30 mouse cellular contexts compared by ENCODE assay signal in genomic region chr5:118419344-118420037, GRCm38 (mm10).
A peak's percentile ranks its signal among the peaks of the same experiment; 100 is the strongest.
DNase-seq lines count a peak whose midpoint lies in the region; ATAC-seq and TF ChIP-seq lines count a peak whose summit lies in the region.
"Had no signal": no experiment of that assay in that cellular context is flagged by ENCODE, and none has a peak within 500 bp of the region (broad histone marks: within the 10 kb centered on the region; RNA-seq: fewer than 3 reads in every experiment).

No protein-coding gene starts in this region.

- peak overlapping the region; percentile 48 for H3K9ac ChIP-seq in liver, embryonic 12.5 days
- no peak overlapping the region for H3K9ac ChIP-seq in liver, postnatal 0 days (replicated peaks)
- H3K9ac ChIP-seq: forebrain, embryonic 15.5 days; heart, embryonic 13.5 days; intestine, embryonic 15.5 days; limb, embryonic 15.5 days; lung, embryonic 15.5 days; midbrain, embryonic 15.5 days had no signal

- peak overlapping the region; percentile 22 for H3K4me3 ChIP-seq in liver, embryonic 12.5 days
- H3K4me3 ChIP-seq in liver, postnatal 0 days (ENCODE audit: low read depth, low read length) = peak overlapping the region; percentile 11; the same call in 1 of the 2 replicates
- H3K4me3 ChIP-seq: forebrain, embryonic 15.5 days; heart, embryonic 13.5 days; hindbrain, embryonic 10.5 days; intestine, embryonic 15.5 days; limb, embryonic 10.5 days; limb, embryonic 15.5 days; lung, embryonic 15.5 days; midbrain, embryonic 10.5 days; midbrain, embryonic 15.5 days had no signal

- no peak for TF ChIP-seq CTCF in liver, postnatal 0 days (IDR thresholded peaks at IDR 0.05; ENCODE audit: low read depth)

- DNase-seq in spleen, adult 12 weeks (ENCODE audit: low spot score) = peak; percentile 6
- DNase-seq in spleen, adult 18-20 months = no peak
- no peak for DNase-seq in liver, postnatal 0 days
- DNase-seq in left cerebral cortex, adult 11 months (ENCODE audit: low spot score) = no peak
- DNase-seq in embryo, embryonic 10 days (ENCODE audit: low spot score) = no peak
- no peak for DNase-seq in kidney, postnatal 4 days
- DNase-seq: adrenal gland, postnatal 25 days; cerebellum, adult 11-12 months; cerebellum, adult 9-11 months; gastrocnemius, postnatal 25 days; heart, adult 11 months; heart, postnatal 10 days; kidney, adult 2 months; layer of hippocampus, postnatal 36 days; right cerebral cortex, adult 18-20 months; right cerebral cortex, postnatal 4 days; thymus, postnatal 14 days had no signal

- H3K4me2 ChIP-seq in liver, embryonic 12.5 days = peak overlapping the region; percentile 60
- H3K4me2 ChIP-seq in liver, postnatal 0 days (ENCODE audit: low read depth, low read length) = peak overlapping the region; percentile 38
- H3K4me2 ChIP-seq: forebrain, embryonic 15.5 days; heart, embryonic 13.5 days; intestine, embryonic 15.5 days; limb, embryonic 15.5 days; lung, embryonic 15.5 days; midbrain, embryonic 15.5 days had no signal

- peak; percentile 92 for ATAC-seq in erythroblast, adult 5-6 weeks (replicated peaks; ENCODE audit: low FRiP score, poor library complexity, severe bottlenecking)
- peak; percentile 97 for ATAC-seq in liver, embryonic 12.5 days
- peak; percentile 93 for ATAC-seq in liver, postnatal 0 days
- ATAC-seq: forebrain, embryonic 15.5 days; hindbrain, postnatal 0 days; intestine, embryonic 15.5 days; midbrain, embryonic 15.5 days had no signal

- H3K27ac ChIP-seq in liver, embryonic 12.5 days = peak overlapping the region; percentile 92
- peak overlapping the region; percentile 78 for H3K27ac ChIP-seq in liver, postnatal 0 days (ENCODE audit: low read depth)
- H3K27ac ChIP-seq: forebrain, embryonic 15.5 days; heart, embryonic 13.5 days; hindbrain, embryonic 10.5 days; hindbrain, postnatal 0 days; intestine, embryonic 15.5 days; kidney, postnatal 0 days; limb, embryonic 10.5 days; limb, embryonic 15.5 days; lung, embryonic 15.5 days; midbrain, embryonic 10.5 days; midbrain, embryonic 15.5 days had no signal

- H3K36me3 ChIP-seq in liver, embryonic 12.5 days = no peaks in the 10 kb centered on the region
- H3K36me3 ChIP-seq in liver, postnatal 0 days (replicated peaks; ENCODE audit: insufficient read depth, low read length) = no peaks in the 10 kb centered on the region
- H3K36me3 ChIP-seq: forebrain, embryonic 15.5 days; heart, embryonic 13.5 days; hindbrain, embryonic 10.5 days; intestine, embryonic 15.5 days; limb, embryonic 10.5 days; limb, embryonic 15.5 days; lung, embryonic 15.5 days; midbrain, embryonic 10.5 days; midbrain, embryonic 15.5 days had no signal

- peaks cover 36% of the 10 kb centered on the region for H3K27me3 ChIP-seq in liver, embryonic 12.5 days (replicated peaks)
- peaks cover 6% of the 10 kb centered on the region; the same call in 1 of the 2 replicates for H3K27me3 ChIP-seq in liver, postnatal 0 days (ENCODE audit: insufficient read depth, low read length)
- H3K27me3 ChIP-seq: forebrain, embryonic 15.5 days; intestine, embryonic 15.5 days; limb, embryonic 15.5 days; lung, embryonic 15.5 days; midbrain, embryonic 15.5 days had no signal

- 61% methylated on average over 7 of the region's 7 CpGs for WGBS in liver, embryonic 12.5 days (ENCODE audit: insufficient replicate concordance)
- 69% methylated on average over 7 of the region's 7 CpGs for WGBS in liver, postnatal 0 days (ENCODE audit: insufficient replicate concordance)

- H3K4me1 ChIP-seq in liver, embryonic 12.5 days = peaks cover 37% of the 10 kb centered on the region
- H3K4me1 ChIP-seq in liver, postnatal 0 days (ENCODE audit: insufficient read depth) = 0 out of 2 replicates have a peak, but pooled peaks cover 9% of the 10 kb centered on the region

- TF ChIP-seq EP300 in liver, postnatal 0 days (IDR thresholded peaks at IDR 0.05; ENCODE audit: low read depth) = no peak

- no peaks in the 10 kb centered on the region for H3K9me3 ChIP-seq in liver, embryonic 12.5 days (replicated peaks)
- no peaks in the 10 kb centered on the region; the same call in 1 of the 2 replicates for H3K9me3 ChIP-seq in liver, postnatal 0 days (ENCODE audit: low read length)
- H3K9me3 ChIP-seq: forebrain, embryonic 15.5 days; heart, embryonic 13.5 days; hindbrain, embryonic 10.5 days; intestine, embryonic 15.5 days; limb, embryonic 10.5 days; limb, embryonic 15.5 days; lung, embryonic 15.5 days; midbrain, embryonic 10.5 days; midbrain, embryonic 15.5 days had no signal
